Mouse (Mus musculus) megakaryocyte, adult 5-6 weeks (primary cell): ENCODE measurements around the gene Kdm2a. TPM values are rescaled to one million over a fixed set of nuclear protein-coding genes. Genes with fewer than 3 reads are reported as not detected.

Source experiments
- ATAC-seq: 2 replicates; pipeline ENCODE4 v1.8.0; 2016; ENCODE audit warnings: mild to moderate bottlenecking, inconsistent platforms; ENCODE audit not compliant: poor library complexity, severe bottlenecking
- total RNA-seq, 2 experiments: library from RNA; stranded (forward) in 1 of 2; stranded (reverse) in 1 of 2; fragments of 153-499, 151-499 nt in 1 of 2; fragments of 221-1000, 200-1000 nt in 1 of 2; gene quantifications; 2 replicates each; pipeline versions ENCODE4 v1.2.3 to v1.2.4; 2015 to 2017

Kdm2a gene
- total RNA-seq (2015) (60.4 and 63.0 TPM in 2 replicates), total RNA-seq (2017) (54.7 and 72.5 TPM in 2 replicates)

GRCm38 (mm10) chr19:4397798-4398629 is at the start of gene Kdm2a:
Kdm2a (minus strand) TSS chr19:4398285.
- peak; percentile 8; the same call in 1 of the 2 replicates for ATAC-seq

- no peak for ATAC-seq
Measured at GRCm38 (mm10) chr19:4447445-4447844, 49.4 kb upstream of the Kdm2a start.

- ATAC-seq: no peak
Measured at GRCm38 (mm10) chr19:4446661-4447420, 48.8 kb upstream of the Kdm2a start.

DNA sequence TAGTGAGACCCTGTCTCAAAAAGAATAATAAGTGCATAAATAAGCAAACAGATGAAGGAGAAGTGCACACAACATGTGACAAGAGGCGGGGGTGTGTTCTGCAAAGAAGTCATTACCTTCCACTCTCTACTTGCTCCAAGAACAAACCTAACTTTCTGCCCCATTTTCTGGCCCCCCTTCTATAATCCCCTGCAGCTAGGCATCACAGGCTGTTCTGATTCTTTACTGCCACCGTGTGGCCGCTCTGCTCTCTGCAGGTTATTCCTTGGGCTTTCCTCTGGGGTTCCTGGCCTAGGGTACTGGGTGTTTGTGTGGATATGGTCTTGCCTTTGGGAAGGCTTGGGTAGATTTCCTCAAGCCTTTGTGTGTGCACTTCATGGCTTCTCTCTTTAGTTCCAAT is 44.3 kb upstream of the Kdm2a start:
- ATAC-seq: peak; percentile 55; the same call in 1 of the 2 replicates

- no peak for ATAC-seq
Measured at GRCm38 (mm10) chr19:4441621-4442161, 43.6 kb upstream of the Kdm2a start.

DNA sequence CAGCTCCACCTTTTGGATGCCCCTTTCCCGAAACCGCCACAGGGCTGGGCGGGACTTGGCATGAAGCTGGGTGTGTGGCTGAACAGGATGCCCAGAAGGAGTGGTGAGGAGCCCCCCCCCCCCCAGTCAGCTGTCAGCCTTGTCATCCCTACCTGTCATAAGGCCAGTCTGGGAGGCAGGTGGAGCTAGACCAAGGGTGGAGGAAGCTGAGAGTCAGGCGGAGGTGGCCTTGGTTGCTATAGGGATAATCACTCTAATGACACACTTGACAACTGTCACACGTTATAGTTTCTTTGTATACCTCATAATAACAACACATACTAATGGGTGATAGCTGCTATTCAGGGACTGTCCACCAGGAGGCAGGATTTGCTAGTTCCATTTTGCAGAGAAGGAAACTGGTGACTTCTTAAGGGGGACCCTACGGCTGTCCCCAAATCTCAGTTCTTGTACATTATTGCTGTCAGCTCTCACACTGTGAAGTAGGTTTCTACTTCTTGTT is 43.1 kb upstream of the Kdm2a start:
- peak; percentile 49; the same call in 1 of the 2 replicates for ATAC-seq

- no peak for ATAC-seq
Measured at GRCm38 (mm10) chr19:4440222-4440621, 42.1 kb upstream of the Kdm2a start.

- no peak for ATAC-seq
Measured at GRCm38 (mm10) chr19:4439161-4439801, 41.2 kb upstream of the Kdm2a start, which contains the start of gene Rhod. Rhod (minus strand) TSS chr19:4439432.

DNA sequence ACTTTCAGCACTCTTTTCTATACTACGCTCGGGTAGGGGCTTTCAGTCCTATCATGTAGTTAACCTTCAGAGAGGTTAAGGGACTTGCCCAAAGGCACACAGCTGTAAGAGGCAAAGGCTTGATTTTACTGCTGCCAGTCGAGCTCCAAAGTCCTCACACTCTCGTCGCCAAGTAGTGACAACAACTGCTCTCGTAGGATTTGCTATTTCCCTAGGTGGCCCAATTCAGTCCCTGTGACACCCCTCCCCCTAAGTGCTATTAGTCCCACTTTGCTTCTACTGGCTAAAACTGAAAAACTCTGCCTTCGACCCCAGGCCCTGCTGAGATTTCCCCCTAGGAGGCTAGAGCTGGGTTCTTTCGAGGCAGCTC is 40.7 kb upstream of the Kdm2a start:
- ATAC-seq: no peak

- ATAC-seq: no peak; the same call in 1 of the 2 replicates
Measured at GRCm38 (mm10) chr19:4437886-4438285, 39.8 kb upstream of the Kdm2a start.

DNA sequence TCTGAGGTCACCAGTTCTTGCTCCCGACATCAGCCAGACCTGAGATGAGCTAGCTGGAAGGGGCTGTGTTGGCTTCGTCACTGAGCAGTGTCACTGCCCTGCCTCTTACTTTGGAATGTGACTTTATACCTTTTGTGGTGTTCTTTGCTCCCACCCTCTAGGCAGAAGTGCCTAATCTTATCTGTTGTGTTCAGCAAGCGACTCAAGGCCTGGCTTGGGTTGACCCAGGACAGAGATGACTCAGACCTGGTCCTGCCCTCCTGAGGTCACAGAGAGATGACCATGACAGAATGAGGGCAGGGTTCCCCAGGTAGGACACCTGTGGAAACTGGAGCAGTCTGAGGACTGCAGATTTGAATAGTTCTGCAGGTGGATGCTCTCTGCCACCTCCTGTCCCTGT is 38.2 kb upstream of the Kdm2a start:
- no peak for ATAC-seq

- ATAC-seq: no peak
Measured at GRCm38 (mm10) chr19:4434999-4435398, 36.9 kb upstream of the Kdm2a start.

GRCm38 (mm10) chr19:4433756-4434155 is 35.7 kb upstream of the Kdm2a start:
- ATAC-seq: no peak

DNA sequence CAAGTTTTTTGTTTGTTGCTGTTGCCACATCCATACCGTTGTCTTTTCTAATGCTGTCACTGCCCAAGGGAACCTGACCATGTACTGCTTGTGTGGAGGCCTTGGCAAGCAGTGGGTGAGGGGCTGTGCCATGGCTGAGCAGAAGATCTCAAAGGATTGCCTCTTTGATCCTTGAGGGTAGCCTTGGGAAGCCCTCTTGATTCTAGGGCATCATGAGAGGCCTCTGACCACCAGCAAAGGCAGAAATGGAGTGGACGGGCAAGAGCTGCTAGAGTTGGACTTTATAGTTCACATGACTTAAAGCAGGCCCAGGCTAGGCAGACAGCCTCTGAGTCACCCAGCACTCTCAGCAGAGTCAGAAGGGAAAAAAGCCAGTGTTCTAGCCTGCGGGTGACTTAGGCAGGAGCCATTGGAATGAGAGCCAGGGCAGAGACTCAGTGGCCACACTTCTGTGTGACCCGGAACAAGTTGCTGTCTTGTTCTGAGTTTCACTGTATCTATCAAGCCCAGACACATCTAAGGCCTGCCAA is 32.1 kb upstream of the Kdm2a start:
- no peak for ATAC-seq

DNA sequence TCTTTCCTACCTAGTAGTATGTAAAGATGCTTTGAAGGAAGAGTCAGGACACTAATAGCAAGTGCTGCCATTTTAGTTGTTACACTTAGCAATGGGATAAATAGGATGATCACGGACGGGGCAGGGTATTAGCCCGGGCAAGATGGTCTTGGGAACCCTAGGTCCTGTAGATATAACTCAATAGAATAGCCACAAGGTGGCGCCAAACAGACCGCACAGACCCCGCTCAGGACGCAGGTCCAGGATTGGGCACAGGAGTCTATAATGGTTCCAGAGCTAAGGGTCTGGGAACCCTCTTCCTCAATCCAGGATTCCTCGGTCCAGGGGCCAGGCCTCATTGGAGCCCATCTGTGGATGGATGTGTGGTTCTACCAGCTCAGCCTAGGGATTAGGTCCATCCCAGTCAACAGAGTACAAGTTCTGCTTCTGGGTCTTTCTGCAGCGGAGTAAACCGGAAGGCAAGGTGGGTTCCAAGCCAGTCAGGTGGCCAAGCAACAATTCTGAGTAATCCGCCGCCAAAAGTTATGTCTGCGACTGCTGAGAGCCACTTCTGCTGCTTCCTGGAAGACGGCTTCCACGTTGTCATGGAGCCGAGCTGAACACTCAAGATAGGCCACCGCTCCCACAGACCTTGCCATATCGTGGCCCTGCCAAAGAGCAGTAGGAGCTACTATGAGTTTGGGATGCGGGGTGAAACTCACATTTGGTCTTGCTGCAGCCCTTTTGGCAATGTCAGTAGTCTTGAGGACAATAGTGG is 27.7 kb upstream of the Kdm2a start:
- ATAC-seq: peak; percentile 67

DNA sequence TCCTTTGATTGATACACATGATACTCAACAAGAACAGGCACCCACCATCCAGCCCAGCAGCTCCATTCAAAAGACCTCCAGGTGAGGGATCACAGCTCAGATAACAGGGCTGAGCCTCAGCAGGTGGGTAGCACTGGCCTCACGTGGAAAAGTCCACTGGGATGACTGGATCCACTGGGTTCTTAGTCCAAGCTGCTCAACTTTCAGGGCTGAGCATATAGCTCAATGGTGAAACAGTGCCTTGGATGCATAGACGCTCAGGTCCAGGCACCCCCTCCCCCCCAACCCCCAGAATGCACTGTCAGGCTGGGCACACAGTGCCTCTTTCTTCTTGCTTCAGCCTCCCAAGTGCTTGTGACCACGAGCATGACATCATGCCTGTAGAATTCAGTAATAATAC is 24.9 kb upstream of the Kdm2a start:
- ATAC-seq: no peak

DNA sequence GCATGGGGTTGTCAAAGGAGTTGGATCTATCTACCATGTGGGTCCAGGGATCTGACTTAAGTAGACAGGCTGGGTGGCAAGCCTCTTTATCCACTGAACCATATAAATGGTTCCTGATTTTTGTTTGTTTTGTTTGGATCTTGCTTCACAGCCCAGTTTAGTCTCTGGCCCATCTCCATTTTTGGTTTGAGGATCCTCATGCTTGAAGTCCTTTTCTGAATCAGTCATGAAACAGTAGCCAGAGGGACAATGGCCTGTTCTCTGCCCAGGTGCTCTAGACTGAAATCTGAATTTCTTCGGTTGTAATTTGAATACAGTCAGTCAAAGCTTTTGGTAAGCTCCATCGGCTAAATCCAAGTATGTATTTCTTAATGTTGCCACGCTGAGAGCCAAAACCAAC is 24.5 kb upstream of the Kdm2a start:
- ATAC-seq: no peak

DNA sequence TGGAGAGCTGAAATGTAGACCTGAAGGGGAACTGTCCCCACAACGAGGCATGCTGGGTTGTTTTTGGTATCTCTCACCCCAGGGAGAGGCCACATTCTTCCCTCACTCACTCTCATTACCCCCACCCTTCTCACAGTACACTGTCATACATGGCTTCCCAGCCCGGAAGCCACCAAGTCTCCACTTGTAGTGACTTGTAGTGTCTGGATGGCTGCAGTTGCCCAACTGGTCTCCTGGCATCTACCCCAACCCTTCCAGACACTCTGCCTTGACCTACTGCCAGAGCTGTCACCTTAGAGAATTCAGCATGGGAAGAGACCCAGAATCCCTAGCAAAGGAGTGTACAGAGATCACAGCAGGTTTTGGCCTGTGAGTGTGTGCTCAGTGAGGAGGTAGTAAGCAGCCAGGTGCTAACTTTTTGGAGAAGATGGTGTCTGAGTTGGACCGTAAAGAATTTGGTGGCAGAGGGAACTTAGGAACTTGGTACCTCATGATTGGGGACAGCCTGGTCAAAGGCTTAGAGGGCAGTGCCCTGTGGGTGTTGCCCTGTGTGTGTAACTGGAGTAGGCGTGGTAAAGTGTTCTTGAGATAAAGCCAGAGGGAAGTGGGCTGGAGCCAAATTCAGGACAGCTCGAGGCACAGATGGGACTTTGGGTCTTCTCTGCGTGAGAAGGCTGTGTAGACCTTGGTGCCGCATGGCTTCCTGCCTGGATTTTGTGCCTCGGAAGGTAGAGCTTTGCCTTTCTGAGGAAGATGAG is 22.2 kb upstream of the Kdm2a start:
- ATAC-seq: peak; percentile 40; the same call in 1 of the 2 replicates

DNA sequence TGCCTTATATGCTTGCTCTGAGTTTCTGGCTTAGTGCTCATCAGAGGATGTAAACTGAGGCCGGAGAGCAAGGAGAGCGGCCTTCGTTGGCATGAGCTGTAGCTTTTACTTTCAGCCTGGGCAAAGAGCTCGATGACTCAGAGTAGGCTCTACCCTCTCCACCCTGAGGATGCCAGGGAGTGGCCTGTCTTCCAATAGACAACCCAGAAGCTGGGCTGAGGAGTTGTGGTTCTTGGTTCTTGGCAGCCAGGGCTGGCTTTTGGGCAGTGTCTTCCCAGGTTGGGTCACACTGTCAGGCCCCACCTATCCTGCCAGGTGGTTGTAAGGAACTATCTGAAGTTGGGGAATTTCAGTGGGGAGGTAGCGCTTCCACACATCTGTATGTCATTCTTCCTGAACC is 21.6 kb upstream of the Kdm2a start:
- no peak for ATAC-seq
